Mouse (Mus musculus) brain, embryonic 14.5 days (tissue): ENCODE measurements around the gene Lhb. TPM values are rescaled to one million over a fixed set of nuclear protein-coding genes. Genes with fewer than 3 reads are reported as not detected.

Experiments
- DNase-seq: peaks from one replicate; pipeline ENCODE4 v3.0.0-alpha.2; 2011; ENCODE audit warnings: low read depth
- CTCF ChIP-seq: fragments of 200-500 bp; IDR thresholded peaks from 2 replicates; pipeline ENCODE4 v1.5.1; 2012; ENCODE audit warnings: inconsistent platforms, mild to moderate bottlenecking, moderate library complexity, borderline replicate concordance; ENCODE audit not compliant: insufficient read depth, insufficient read length; ENCODE audit errors: extremely low read depth
- POLR2A ChIP-seq: fragments of 200-500 bp; IDR thresholded peaks from 2 replicates; pipeline ENCODE4 v1.6.1; 2012; ENCODE audit warnings: mild to moderate bottlenecking, inconsistent platforms, borderline replicate concordance; ENCODE audit not compliant: poor library complexity, insufficient read depth, insufficient read length, severe bottlenecking; ENCODE audit errors: extremely low read depth
- polyA plus RNA-seq: library from polyadenylated mRNA; depleted of rRNA; stranded (reverse); fragments of >200 nt; gene quantifications from 2 replicates; pipeline ENCODE4 v1.2.3, GENCODE M21; 2012

Gene Lhb
- polyA plus RNA-seq, 1 experiment, result 1.7 TPM

- DNase-seq, result no peak
- TF ChIP-seq CTCF (no peak), POLR2A (no peak)
These were observed 583 bp upstream of the Lhb start for GRCm38 (mm10) chr7:45419859-45420614.

DNA sequence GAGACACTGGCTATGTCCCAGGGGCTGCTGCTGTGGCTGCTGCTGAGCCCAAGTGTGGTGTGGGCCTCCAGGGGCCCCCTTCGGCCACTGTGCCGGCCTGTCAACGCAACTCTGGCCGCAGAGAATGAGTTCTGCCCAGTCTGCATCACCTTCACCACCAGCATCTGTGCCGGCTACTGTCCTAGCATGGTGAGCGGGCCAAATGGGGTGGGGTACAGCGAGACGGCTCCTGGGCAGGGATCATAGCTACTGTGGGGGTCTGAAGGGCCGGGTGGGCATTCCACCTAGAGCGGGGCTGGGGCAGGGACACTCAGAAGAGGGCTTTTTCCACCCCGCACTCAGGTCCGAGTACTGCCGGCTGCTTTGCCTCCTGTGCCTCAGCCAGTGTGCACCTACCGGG lies 574 bp downstream of the Lhb start:
- TF ChIP-seq POLR2A (no peak), CTCF (no peak)
- no peak for DNase-seq

DNA sequence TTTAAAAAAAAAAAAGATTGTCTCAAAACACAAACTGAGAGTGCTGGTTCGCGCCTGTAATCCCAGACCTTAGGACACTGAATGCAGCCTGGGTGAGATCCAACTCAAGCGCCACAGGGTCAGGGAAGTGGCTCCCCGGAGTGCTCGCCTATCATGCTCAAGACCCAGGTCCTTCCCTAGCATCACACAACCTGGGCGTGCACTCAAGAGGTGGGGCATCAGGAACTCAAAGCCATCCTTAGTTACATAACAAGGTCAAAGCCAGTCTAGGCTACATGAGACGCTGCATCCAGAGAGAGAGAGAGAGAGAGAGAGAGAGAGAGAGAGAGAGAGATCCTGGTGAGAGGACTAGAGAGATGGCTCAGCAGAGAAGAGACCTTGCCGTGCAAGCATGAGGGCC lies 5.9 kb downstream of the Lhb start:
- DNase-seq, result no peak
- no peak for TF ChIP-seq CTCF
- TF ChIP-seq POLR2A, result no peak

GRCm38 (mm10) chr7:45433835-45434202 lies 13.2 kb downstream of the Lhb start:
- DNase-seq, result no peak

GRCm38 (mm10) chr7:45434203-45435015 lies 13.8 kb downstream of the Lhb start, which contains the start of gene Gys1:
TSS of gene Gys1 (plus strand) at chr7:45434844.
- DNase-seq, result peak; percentile 100
- peak; percentile 63; the same call in 1 of the 2 replicates for TF ChIP-seq POLR2A
- peak; percentile 99 for TF ChIP-seq CTCF

More at GRCm38 (mm10) chr7:45433835-45434202, 13.2 kb downstream of the Lhb start:
- TF ChIP-seq CTCF, result no peak
- TF ChIP-seq POLR2A, result no peak

DNA sequence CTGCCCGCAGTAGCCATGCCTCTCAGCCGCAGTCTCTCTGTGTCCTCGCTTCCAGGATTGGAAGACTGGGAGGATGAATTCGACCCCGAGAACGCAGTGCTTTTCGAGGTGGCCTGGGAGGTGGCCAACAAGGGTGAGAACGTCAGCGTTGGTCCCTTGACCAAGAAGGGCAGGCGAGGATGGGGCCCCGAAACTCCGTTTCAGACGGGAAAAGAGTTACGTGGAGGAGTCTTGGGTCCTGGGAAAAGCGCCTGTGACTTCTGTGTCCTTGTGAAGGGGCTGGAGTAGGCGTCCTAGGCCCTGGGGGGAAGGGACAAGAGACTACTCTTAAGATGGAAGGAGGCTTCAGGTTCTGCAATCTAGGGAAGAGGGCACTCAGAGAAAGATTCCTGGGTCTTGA lies 14.4 kb downstream of the Lhb start:
- TF ChIP-seq POLR2A, result no peak
- TF ChIP-seq CTCF, result no peak
- DNase-seq, result no peak

DNA sequence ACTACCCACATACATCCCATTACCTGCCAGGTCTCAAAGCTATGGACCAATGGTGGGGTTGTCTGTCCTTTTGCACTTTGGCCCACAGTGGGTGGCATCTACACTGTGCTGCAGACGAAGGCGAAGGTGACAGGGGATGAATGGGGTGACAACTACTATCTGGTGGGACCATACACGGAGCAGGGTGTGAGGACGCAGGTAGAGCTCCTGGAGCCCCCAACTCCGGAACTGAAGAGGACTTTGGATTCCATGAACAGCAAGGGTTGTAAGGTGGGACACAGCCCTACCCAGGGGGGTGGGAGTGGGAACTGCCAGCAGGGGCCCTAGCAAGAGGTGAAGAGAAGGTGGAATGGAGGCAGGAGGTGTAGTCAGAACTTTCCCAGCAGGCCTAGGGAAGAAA lies 15.8 kb downstream of the Lhb start:
- no peak for DNase-seq
- TF ChIP-seq CTCF (no peak), POLR2A (no peak)

DNA sequence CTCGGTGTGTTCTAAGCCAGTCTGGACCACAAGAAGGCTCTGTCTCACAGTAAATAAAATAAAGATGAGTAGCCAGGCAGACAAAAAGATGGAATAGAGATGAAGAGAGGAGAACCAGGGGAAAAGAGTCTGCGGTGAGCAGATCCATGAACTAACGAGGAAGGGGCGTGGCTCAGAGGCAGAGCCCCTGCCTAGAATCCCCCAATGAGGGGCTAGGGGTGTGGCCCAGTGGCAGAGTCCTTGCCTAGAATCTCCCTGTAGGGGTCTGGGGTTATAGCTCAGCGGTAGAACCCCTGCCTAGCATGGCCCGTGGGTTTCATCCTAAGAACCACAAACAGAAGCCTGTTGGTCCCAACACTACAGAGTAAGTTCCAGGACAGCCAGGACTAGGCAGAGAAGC lies 16.4 kb downstream of the Lhb start:
- DNase-seq, result no peak
- TF ChIP-seq CTCF, result no peak

DNA sequence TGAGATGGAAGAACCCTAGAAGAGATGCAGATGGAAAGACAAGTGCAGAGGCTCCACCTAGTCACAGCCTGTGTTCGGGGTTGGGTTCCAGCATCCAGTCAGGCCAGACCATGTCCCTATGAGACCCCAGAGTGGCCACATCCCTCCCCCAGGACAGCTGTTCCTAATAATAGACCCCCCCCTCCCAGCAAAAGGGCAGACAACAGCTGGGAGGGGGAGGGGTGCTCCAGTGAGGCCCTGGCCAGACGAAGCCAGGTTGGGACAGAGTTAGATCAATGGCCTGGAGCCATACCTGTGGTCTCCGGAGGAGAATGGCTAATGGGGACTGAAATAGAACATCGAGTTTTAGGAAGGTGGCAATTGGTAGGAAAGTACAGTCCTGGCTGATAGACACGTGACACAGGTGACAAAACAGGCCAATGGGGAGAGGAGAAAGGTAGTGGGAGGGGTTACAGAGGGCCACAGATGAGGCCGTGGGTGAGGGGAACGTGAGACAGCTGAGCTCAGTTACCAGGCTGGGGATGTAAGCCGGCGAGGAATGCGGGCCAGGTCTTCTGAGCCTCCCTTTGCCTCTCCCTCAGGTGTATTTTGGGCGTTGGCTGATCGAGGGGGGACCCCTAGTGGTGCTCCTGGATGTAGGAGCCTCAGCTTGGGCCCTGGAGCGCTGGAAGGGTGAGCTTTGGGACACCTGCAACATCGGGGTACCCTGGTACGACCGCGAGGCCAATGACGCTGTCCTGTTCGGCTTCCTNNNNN lies 17.1 kb downstream of the Lhb start, which contains the start of gene Ruvbl2:
Ruvbl2 (minus strand) TSS at position 576 of the 756 bp plus-strand sequence.
- peak; percentile 20; the same call in 1 of the 2 replicates for TF ChIP-seq CTCF
- TF ChIP-seq POLR2A, result no peak
- DNase-seq, result no peak

- TF ChIP-seq CTCF, result no peak
- no peak for TF ChIP-seq POLR2A
- no peak for DNase-seq
These were observed 23.2 kb downstream of the Lhb start for GRCm38 (mm10) chr7:45443526-45444420.

GRCm38 (mm10) chr7:45446589-45446988 lies 26.0 kb downstream of the Lhb start:
- DNase-seq, result no peak

More at GRCm38 (mm10) chr7:45446589-45446988, 26.0 kb downstream of the Lhb start:
- TF ChIP-seq CTCF, result no peak
- no peak for TF ChIP-seq POLR2A
